Mouse (Mus musculus) kidney, adult 9 months (tissue): ENCODE measurements at regions not wholly inside any gene's neighbourhood (a gene's known extent, or its start where the extent isn't known, plus 50 kb on each side); places are given as distances from the start of the nearest gene placed in this dataset.
"Not testable (repeated sequence)": the region's sequence is repeated elsewhere in the genome, so short reads cannot be mapped to it uniquely, and the experiment has no call there.

Experiments used
- DNase-seq: peaks from one replicate; pipeline ENCODE4 v3.0.0; 2022

GRCm38 (mm10) chr17:69563165-69563564, 124.0 kb downstream of the Akain1 start:
- DNase-seq: peak; percentile 57

GRCm38 (mm10) chr17:69571070-69571669, 132.0 kb downstream of the Akain1 start:
- not testable (repeated sequence) for DNase-seq

GRCm38 (mm10) chr17:69590553-69590952, 151.4 kb downstream of the Akain1 start:
- no peak for DNase-seq

GRCm38 (mm10) chr17:69597773-69598295, 158.7 kb downstream of the Akain1 start:
- DNase-seq: no peak

- no peak for DNase-seq
These were observed 159.3 kb downstream of the Akain1 start for GRCm38 (mm10) chr17:69598461-69598860.

- DNase-seq: no peak
These were observed 164.5 kb downstream of the Akain1 start for GRCm38 (mm10) chr17:69603596-69603995.

- peak; percentile 14 for DNase-seq
These were observed 165.6 kb downstream of the Akain1 start for GRCm38 (mm10) chr17:69604698-69605097.

- DNase-seq: no peak
These were observed 166.3 kb downstream of the Akain1 start for GRCm38 (mm10) chr17:69605458-69605857.

- DNase-seq: no peak
These were observed 192.3 kb downstream of the Akain1 start for GRCm38 (mm10) chr17:69631411-69631810.

GRCm38 (mm10) chr17:69650496-69650895, 211.4 kb downstream of the Akain1 start:
- DNase-seq: peak; percentile 60

- DNase-seq: no peak
These were observed 215.5 kb downstream of the Akain1 start for GRCm38 (mm10) chr17:69654586-69654985.

- DNase-seq: peak; percentile 46
These were observed 233.4 kb downstream of the Akain1 start for GRCm38 (mm10) chr17:69672530-69672929.

- DNase-seq: no peak
These were observed 244.0 kb downstream of the Akain1 start for GRCm38 (mm10) chr17:69683091-69683490.

GRCm38 (mm10) chr17:69685625-69686257, 246.6 kb downstream of the Akain1 start:
- no peak for DNase-seq

GRCm38 (mm10) chr17:69686383-69686782, 247.3 kb downstream of the Akain1 start:
- DNase-seq: no peak

GRCm38 (mm10) chr17:69695341-69695740, 256.2 kb downstream of the Akain1 start:
- no peak for DNase-seq

GRCm38 (mm10) chr17:69727325-69727724, 241.5 kb upstream of the Dlgap1 start:
- no peak for DNase-seq

- DNase-seq: no peak
These were observed 235.9 kb upstream of the Dlgap1 start for GRCm38 (mm10) chr17:69732981-69733380.

GRCm38 (mm10) chr17:69736379-69737096, 232.3 kb upstream of the Dlgap1 start:
- no peak for DNase-seq

- DNase-seq: no peak
These were observed 199.9 kb upstream of the Dlgap1 start for GRCm38 (mm10) chr17:69769002-69769421.

GRCm38 (mm10) chr17:69770046-69770445, 198.8 kb upstream of the Dlgap1 start:
- DNase-seq: no peak

GRCm38 (mm10) chr17:69781201-69781600, 187.7 kb upstream of the Dlgap1 start:
- no peak for DNase-seq

GRCm38 (mm10) chr17:69786985-69787384, 181.9 kb upstream of the Dlgap1 start:
- no peak for DNase-seq

- DNase-seq: no peak
These were observed 147.4 kb upstream of the Dlgap1 start for GRCm38 (mm10) chr17:69821473-69821872.
